Mouse (Mus musculus) C2C12 (cell line): Measurements from ENCODE around the gene Thap8.

Source experiments
- CEBPB ChIP-seq: IDR thresholded peaks from one replicate; pipeline ENCODE4 v1.6.1; 2011; ENCODE audit warnings: low read depth, mild to moderate bottlenecking, control low read depth, moderate library complexity
- CTCF ChIP-seq: IDR thresholded peaks from one replicate; pipeline ENCODE4 v1.5.1; 2011; ENCODE audit not compliant: control insufficient read depth, insufficient read depth, insufficient read length
- FOSL1 ChIP-seq: IDR thresholded peaks from one replicate; pipeline ENCODE4 v1.8.0; 2011; ENCODE audit warnings: mild to moderate bottlenecking, low read length; ENCODE audit not compliant: poor library complexity, insufficient read depth, severe bottlenecking
- MAX ChIP-seq: IDR thresholded peaks from one replicate; pipeline ENCODE4 v1.6.1; 2011; ENCODE audit warnings: mild to moderate bottlenecking, control low read depth
- MYOD1 ChIP-seq: IDR thresholded peaks from one replicate; pipeline ENCODE4 v1.6.1; 2011; ENCODE audit warnings: low read depth; ENCODE audit not compliant: control insufficient read depth, insufficient read length
- USF1 ChIP-seq: IDR thresholded peaks from one replicate; pipeline ENCODE4 v1.6.1; 2011; ENCODE audit warnings: low read depth, mild to moderate bottlenecking, control low read depth, moderate library complexity

- TF ChIP-seq CTCF (no peak), MAX (no peak), FOSL1 (no peak), MYOD1 (no peak), CEBPB (no peak), USF1 (no peak)
Measured at GRCm38 (mm10) chr7:30269641-30270040, 10.3 kb upstream of the Thap8 start.
